Mouse (Mus musculus) stomach, postnatal 0 days (tissue): Measurements from ENCODE around the gene Vgll4. TPM values are rescaled to one million over a fixed set of nuclear protein-coding genes. Genes with fewer than 3 reads are reported as not detected.

ENCODE experiments used
- ATAC-seq: fragments of 200-750 bp; cut with Nextera tagmentation; 2 replicates; pipeline ENCODE4 v1.8.0; 2017; ENCODE audit not compliant: low FRiP score, low TSS enrichment
- DNase-seq: peaks from one replicate; pipeline ENCODE4 v3.0.0-alpha.2; 2016; ENCODE audit warnings: low spot score
- H3K27ac ChIP-seq: fragments of 300-500 bp; sonication (generic); replicated peaks from 2 replicates; pipeline ENCODE4 v1.5.1; 2014; ENCODE audit warnings: mild to moderate bottlenecking, control low read depth
- H3K27me3 ChIP-seq: fragments of 300-500 bp; sonication (generic); 2 replicates; pipeline ENCODE4 v1.6.1; 2014; ENCODE audit warnings: low read length; ENCODE audit not compliant: control insufficient read depth, insufficient read depth
- H3K36me3 ChIP-seq: fragments of 300-500 bp; sonication (generic); 2 replicates; pipeline ENCODE4 v1.6.1; 2014; ENCODE audit warnings: low read length, mixed read lengths; ENCODE audit not compliant: control insufficient read depth, insufficient read depth
- H3K4me1 ChIP-seq: fragments of 300-500 bp; sonication (generic); replicated peaks from 2 replicates; pipeline ENCODE4 v1.6.1; 2014; ENCODE audit warnings: antibody characterized with exemption; ENCODE audit not compliant: control insufficient read depth, insufficient read depth
- H3K4me2 ChIP-seq: fragments of 300-500 bp; sonication (generic); replicated peaks from 2 replicates; pipeline ENCODE4 v1.6.1; 2014; ENCODE audit warnings: low read depth, mild to moderate bottlenecking, control low read depth, moderate library complexity
- H3K4me3 ChIP-seq: fragments of 300-500 bp; sonication (generic); 2 replicates; pipeline ENCODE4 v1.5.1; 2014; ENCODE audit warnings: low read depth, low read length, control low read depth
- H3K9ac ChIP-seq: fragments of 300-500 bp; sonication (generic); 2 replicates; pipeline ENCODE4 v1.6.1; 2014; ENCODE audit warnings: mild to moderate bottlenecking, low read length, control low read depth, mixed read lengths
- H3K9me3 ChIP-seq: fragments of 300-500 bp; sonication (generic); 2 replicates; pipeline ENCODE4 v1.6.1; 2016; ENCODE audit warnings: low read length; ENCODE audit not compliant: control insufficient read depth
- CTCF ChIP-seq: IDR thresholded peaks from 2 replicates; pipeline ENCODE4 v1.5.1; 2016; ENCODE audit warnings: antibody characterized with exemption, low read depth, mild to moderate bottlenecking, moderate library complexity
- EP300 ChIP-seq: optimal IDR thresholded peaks from 2 replicates; pipeline ENCODE3; 2016; ENCODE audit warnings: antibody characterized with exemption
- WGBS: fragments of 180-500 bp; shearing (Covaris S2); extraction: QIAGEN DNeasy Blood & Tissue Kit; methylation state at CpG from one replicate; pipeline ENCODE4 v1.1.7; 2014; 5-methylcytosine and 5-hydroxymethylcytosine counted together
- polyA plus RNA-seq: library from polyadenylated mRNA; unstranded; fragments of >200 nt; fragmentation: Nextera tagmentation; extraction: Ambion mirVana; gene quantifications from 2 replicates; pipeline ENCODE4 v1.2.1, GENCODE M21; 2015

Vgll4 gene
- polyA plus RNA-seq, 1 experiment from 2014 or later = 38.5 TPM

- no peak overlapping the region for H3K4me2 ChIP-seq
- WGBS = 27% methylated on average over 5 of the region's 5 CpGs
These were observed 37.9 kb upstream of the Vgll4 start for GRCm38 (mm10) chr6:115007728-115008127.

GRCm38 (mm10) chr6:115006948-115007347, 37.2 kb upstream of the Vgll4 start:
- H3K27ac ChIP-seq = no peak overlapping the region
- WGBS = 75% methylated on average over 6 of the region's 6 CpGs
- no peak for TF ChIP-seq CTCF
- no peak for TF ChIP-seq EP300
- no peak overlapping the region for H3K4me3 ChIP-seq
- H3K4me2 ChIP-seq = no peak overlapping the region
- H3K9ac ChIP-seq = no peak overlapping the region
- DNase-seq (no peak), ATAC-seq (no peak)
- H3K9me3 ChIP-seq = no peaks in the 10 kb centered on the region
- H3K36me3 ChIP-seq = no peaks in the 10 kb centered on the region; the same call in 1 of the 2 replicates
- H3K4me1 ChIP-seq = no peaks in the 10 kb centered on the region
- H3K27me3 ChIP-seq = no peaks in the 10 kb centered on the region

More at GRCm38 (mm10) chr6:115007728-115008127, 37.9 kb upstream of the Vgll4 start:
- TF ChIP-seq EP300 = no peak
- TF ChIP-seq CTCF = peak; percentile 97
- Histone ChIP-seq H3K27ac (no peak overlapping the region), H3K36me3 (no peaks in the 10 kb centered on the region; the same call in 1 of the 2 replicates), H3K4me3 (no peak overlapping the region), H3K9me3 (no peaks in the 10 kb centered on the region), H3K9ac (no peak overlapping the region), H3K4me1 (no peaks in the 10 kb centered on the region), H3K27me3 (no peaks in the 10 kb centered on the region)
- ATAC-seq (peak; percentile 85), DNase-seq (peak; percentile 81)

- 72% methylated on average over 3 of the region's 3 CpGs for WGBS
- no peak for ATAC-seq
- H3K27ac ChIP-seq = no peak overlapping the region
These were observed 36.3 kb upstream of the Vgll4 start for GRCm38 (mm10) chr6:115006065-115006464.

GRCm38 (mm10) chr6:115005351-115005890, 35.6 kb upstream of the Vgll4 start:
- H3K27me3 ChIP-seq = no peaks in the 10 kb centered on the region
- no peaks in the 10 kb centered on the region; the same call in 1 of the 2 replicates for H3K36me3 ChIP-seq
- no peak overlapping the region for H3K27ac ChIP-seq
- DNase-seq (no peak), ATAC-seq (no peak)
- H3K4me3 ChIP-seq = no peak overlapping the region
- H3K4me1 ChIP-seq = no peaks in the 10 kb centered on the region
- no peak overlapping the region for H3K4me2 ChIP-seq
- H3K9me3 ChIP-seq = no peaks in the 10 kb centered on the region
- H3K9ac ChIP-seq = no peak overlapping the region
- WGBS = 72% methylated on average over 8 of the region's 8 CpGs
- TF ChIP-seq EP300 (no peak), CTCF (no peak)

More at GRCm38 (mm10) chr6:115006065-115006464, 36.3 kb upstream of the Vgll4 start:
- H3K9ac ChIP-seq = no peak overlapping the region
- H3K27me3 ChIP-seq = no peaks in the 10 kb centered on the region
- no peaks in the 10 kb centered on the region for H3K4me1 ChIP-seq
- TF ChIP-seq EP300 (no peak), CTCF (no peak)
- H3K4me2 ChIP-seq = no peak overlapping the region
- no peak overlapping the region for H3K4me3 ChIP-seq
- DNase-seq = no peak
- no peaks in the 10 kb centered on the region; the same call in 1 of the 2 replicates for H3K36me3 ChIP-seq
- H3K9me3 ChIP-seq = no peaks in the 10 kb centered on the region

- no peak overlapping the region for H3K4me2 ChIP-seq
- H3K27ac ChIP-seq = no peak overlapping the region
- ATAC-seq (no peak), DNase-seq (no peak)
- no peaks in the 10 kb centered on the region for H3K4me1 ChIP-seq
- H3K4me3 ChIP-seq = no peak overlapping the region
- no peaks in the 10 kb centered on the region for H3K9me3 ChIP-seq
- H3K36me3 ChIP-seq = no peaks in the 10 kb centered on the region; the same call in 1 of the 2 replicates
- H3K9ac ChIP-seq = no peak overlapping the region
- 90% methylated on average over 8 of the region's 8 CpGs for WGBS
- TF ChIP-seq EP300 (no peak), CTCF (peak; percentile 16; the same call in 1 of the 2 replicates)
- H3K27me3 ChIP-seq = no peaks in the 10 kb centered on the region
These were observed 34.8 kb upstream of the Vgll4 start for GRCm38 (mm10) chr6:115004636-115005035.

GRCm38 (mm10) chr6:114998374-114999031, 28.7 kb upstream of the Vgll4 start:
- DNase-seq = peak; percentile 57
- ATAC-seq = peak; percentile 73; the same call in 1 of the 2 replicates
- Histone ChIP-seq H3K36me3 (no peaks in the 10 kb centered on the region), H3K4me1 (no peaks in the 10 kb centered on the region), H3K27ac (no peak overlapping the region), H3K9ac (no peak overlapping the region), H3K4me3 (no peak overlapping the region), H3K9me3 (no peaks in the 10 kb centered on the region), H3K4me2 (no peak overlapping the region), H3K27me3 (no peaks in the 10 kb centered on the region)
- TF ChIP-seq CTCF (no peak), EP300 (no peak)
- 54% methylated on average over 16 of the region's 16 CpGs for WGBS
